Mouse (Mus musculus) lung, embryonic 15.5 days (tissue): Measurements from ENCODE around the gene Gfral. TPM values are rescaled to one million over a fixed set of nuclear protein-coding genes. Genes with fewer than 3 reads are reported as not detected.

ENCODE experiments used
- ATAC-seq: fragments of 200-750 bp; cut with Nextera tagmentation; 2 replicates; pipeline ENCODE4 v1.8.0; 2017; ENCODE audit warnings: moderate number of reproducible peaks, borderline replicate concordance; ENCODE audit not compliant: low FRiP score, low TSS enrichment; ENCODE audit errors: extremely low read depth
- H3K27ac ChIP-seq: fragments of 300-500 bp; sonication (generic); 2 replicates; pipeline ENCODE4 v1.5.1; 2015; ENCODE audit warnings: moderate library complexity, mild to moderate bottlenecking, inconsistent platforms
- H3K27me3 ChIP-seq: fragments of 300-500 bp; sonication (generic); 2 replicates; pipeline ENCODE4 v1.6.1; 2015; ENCODE audit warnings: inconsistent platforms
- H3K36me3 ChIP-seq: fragments of 300-500 bp; sonication (generic); 2 replicates; pipeline ENCODE4 v1.6.1; 2015; ENCODE audit warnings: inconsistent platforms
- H3K4me1 ChIP-seq: fragments of 300-500 bp; sonication (generic); 2 replicates; pipeline ENCODE4 v1.6.1; 2015; ENCODE audit warnings: inconsistent platforms
- H3K4me2 ChIP-seq: fragments of 300-500 bp; sonication (generic); 2 replicates; pipeline ENCODE4 v1.6.1; 2015; ENCODE audit warnings: inconsistent platforms, mild to moderate bottlenecking, moderate library complexity
- H3K4me3 ChIP-seq: fragments of 300-500 bp; sonication (generic); 2 replicates; pipeline ENCODE4 v1.5.1; 2015; ENCODE audit warnings: mild to moderate bottlenecking, inconsistent platforms
- H3K9ac ChIP-seq: fragments of 300-500 bp; sonication (generic); 2 replicates; pipeline ENCODE4 v1.6.1; 2015; ENCODE audit warnings: inconsistent platforms
- H3K9me3 ChIP-seq: fragments of 300-500 bp; sonication (generic); 2 replicates; pipeline ENCODE4 v1.6.1; 2016; ENCODE audit warnings: inconsistent platforms
- WGBS: fragments of 180-500 bp; shearing (Covaris S2); methylation state at CpG from one replicate; pipeline ENCODE4 v1.1.7; 2015; 5-methylcytosine and 5-hydroxymethylcytosine counted together
- polyA plus RNA-seq: library from polyadenylated mRNA; unstranded; fragments of >200 nt; fragmentation: Nextera tagmentation; extraction: Ambion mirVana; gene quantifications from 2 replicates; pipeline ENCODE4 v1.2.1, GENCODE M21; 2015

Gfral gene
- not detected in 2 replicates for polyA plus RNA-seq

DNA sequence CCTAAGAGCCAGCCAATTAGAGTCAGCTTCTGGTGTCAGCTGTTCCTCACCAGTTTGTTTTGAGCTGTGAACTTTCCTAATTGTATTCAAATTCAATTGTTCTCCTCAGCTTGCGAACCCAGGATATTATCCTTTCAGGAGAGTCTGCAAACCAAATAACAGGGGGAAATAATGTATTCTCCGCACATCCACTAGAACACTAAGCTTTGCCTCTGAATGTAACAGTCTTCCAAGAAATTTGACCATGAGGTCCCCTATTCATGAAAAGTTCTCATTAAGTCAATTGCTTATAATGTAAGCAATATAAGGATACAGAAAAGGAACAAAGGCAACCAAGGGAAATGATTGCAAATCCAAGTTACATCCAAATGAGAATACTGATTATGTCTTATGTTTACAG, at the start of gene Gfral:
Gene Gfral (minus strand): TSS at position 101 of the 400 bp plus-strand sequence.
- H3K4me3 ChIP-seq: no peak within 1 kb of the TSS
- no peaks in the 10 kb centered on the region for H3K36me3 ChIP-seq
- H3K4me1 ChIP-seq: peaks cover 7% of the 10 kb centered on the region; the same call in 1 of the 2 replicates
- no peaks in the 10 kb centered on the region for H3K27me3 ChIP-seq
- H3K9me3 ChIP-seq: no peaks in the 10 kb centered on the region
- H3K27ac ChIP-seq: no peak within 1 kb of the TSS
- H3K4me2 ChIP-seq: no peak within 1 kb of the TSS
- WGBS: 87% methylated on average over 2 of the region's 2 CpGs
- H3K9ac ChIP-seq: no peak within 1 kb of the TSS
- no peak for ATAC-seq

DNA sequence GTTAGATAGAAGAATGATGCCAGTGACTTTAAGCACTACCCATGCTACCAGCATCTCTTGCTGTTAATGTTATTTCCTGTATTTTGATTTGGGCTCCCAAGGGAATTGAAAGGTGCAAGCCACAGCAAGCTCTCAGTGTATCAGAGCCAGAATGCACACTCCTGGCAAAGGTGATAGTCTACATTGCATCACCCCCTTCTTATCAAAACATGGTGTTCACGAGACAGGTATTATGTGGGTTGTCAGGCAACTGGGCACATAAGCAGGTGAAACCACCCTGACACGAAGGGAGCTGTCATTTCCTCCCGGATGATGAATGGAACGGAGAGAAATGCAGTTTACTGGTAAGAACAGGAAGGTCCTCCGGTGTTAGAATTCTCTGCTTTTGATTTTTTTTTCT, 44.3 kb upstream of the Gfral start:
- Histone ChIP-seq H3K9ac (no peak overlapping the region), H3K9me3 (no peaks in the 10 kb centered on the region), H3K4me2 (no peak overlapping the region), H3K4me1 (no peaks in the 10 kb centered on the region), H3K4me3 (no peak overlapping the region), H3K36me3 (no peaks in the 10 kb centered on the region), H3K27me3 (no peaks in the 10 kb centered on the region), H3K27ac (no peak overlapping the region)
- whole genome bisulfite sequencing: 61% methylated on average over 5 of the region's 5 CpGs
- ATAC-seq: no peak

DNA sequence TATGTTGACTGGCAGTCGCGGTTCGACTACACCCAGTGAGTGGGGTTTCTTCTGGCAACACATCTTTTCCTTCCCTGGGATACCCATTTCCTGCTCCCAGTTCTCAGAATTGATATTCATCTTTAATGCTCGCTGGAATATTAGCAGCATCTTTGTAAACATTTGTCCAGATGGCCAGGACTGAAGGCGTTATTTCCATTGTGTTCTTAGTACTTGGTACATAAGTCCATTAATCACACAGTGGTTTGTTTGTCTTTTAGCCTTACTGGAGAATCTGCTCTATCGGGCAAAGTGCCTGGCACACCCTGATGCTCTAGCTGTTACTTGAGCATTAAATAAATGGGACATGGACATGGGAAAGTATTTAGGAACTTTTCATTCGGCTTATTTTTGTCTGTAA, 39.1 kb upstream of the Gfral start:
- H3K27me3 ChIP-seq: no peaks in the 10 kb centered on the region
- no peak overlapping the region for H3K4me2 ChIP-seq
- H3K4me3 ChIP-seq: no peak overlapping the region
- no peaks in the 10 kb centered on the region for H3K9me3 ChIP-seq
- H3K4me1 ChIP-seq: no peaks in the 10 kb centered on the region
- H3K36me3 ChIP-seq: no peaks in the 10 kb centered on the region
- 49% methylated on average over 7 of the region's 7 CpGs for WGBS
- ATAC-seq: no peak
- no peak overlapping the region for H3K27ac ChIP-seq
- H3K9ac ChIP-seq: no peak overlapping the region

DNA sequence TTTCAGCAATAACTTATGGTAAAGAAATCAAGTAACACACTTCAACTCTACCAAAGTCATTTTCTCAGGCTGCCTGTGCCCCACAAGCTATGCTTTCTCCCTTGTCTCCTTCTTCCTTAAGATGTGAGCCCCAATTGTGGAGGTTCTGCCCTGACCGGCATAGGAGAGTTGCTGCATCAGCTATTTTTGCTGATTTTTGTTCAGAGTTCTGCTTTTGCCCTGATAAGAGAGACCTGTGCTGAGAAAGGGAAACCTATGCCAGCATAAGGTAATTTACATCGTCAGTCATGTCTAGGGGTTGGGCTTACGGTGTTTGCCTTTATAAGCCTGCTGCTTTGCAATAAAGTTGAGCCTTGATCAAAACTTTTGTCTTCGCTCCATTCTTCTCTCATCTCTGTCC, 38.7 kb upstream of the Gfral start:
- no peaks in the 10 kb centered on the region for H3K4me1 ChIP-seq
- no peaks in the 10 kb centered on the region for H3K36me3 ChIP-seq
- WGBS: 76% methylated on average over 4 of the region's 4 CpGs

DNA sequence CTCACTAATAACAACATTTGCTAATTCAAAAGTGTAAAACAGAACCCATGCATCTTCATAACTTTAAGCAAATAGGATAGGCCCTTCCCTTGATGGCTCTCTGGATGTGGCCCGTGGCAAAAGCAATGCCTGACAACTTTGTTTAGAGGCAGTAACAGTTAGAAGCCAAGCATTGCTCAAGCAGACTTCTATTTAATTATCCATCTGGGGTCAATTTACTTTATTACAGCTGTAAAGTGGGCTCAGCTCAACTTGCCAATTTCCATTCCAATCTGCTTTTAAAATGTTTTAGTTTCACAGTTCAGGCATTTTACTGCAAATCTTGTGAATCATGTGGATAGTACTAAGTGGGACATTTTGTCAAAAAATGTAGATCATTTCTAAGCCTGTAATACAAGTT, 28.9 kb upstream of the Gfral start:
- 70% methylated on average over 1 of the region's 1 CpGs for WGBS
- ATAC-seq: no peak
- no peak overlapping the region for H3K4me3 ChIP-seq

More for the DNA sequence above, 38.7 kb upstream of the Gfral start:
- ATAC-seq: no peak
- Histone ChIP-seq H3K4me3 (no peak overlapping the region), H3K9me3 (no peaks in the 10 kb centered on the region), H3K27me3 (no peaks in the 10 kb centered on the region), H3K4me2 (no peak overlapping the region), H3K9ac (no peak overlapping the region), H3K27ac (no peak overlapping the region)

DNA sequence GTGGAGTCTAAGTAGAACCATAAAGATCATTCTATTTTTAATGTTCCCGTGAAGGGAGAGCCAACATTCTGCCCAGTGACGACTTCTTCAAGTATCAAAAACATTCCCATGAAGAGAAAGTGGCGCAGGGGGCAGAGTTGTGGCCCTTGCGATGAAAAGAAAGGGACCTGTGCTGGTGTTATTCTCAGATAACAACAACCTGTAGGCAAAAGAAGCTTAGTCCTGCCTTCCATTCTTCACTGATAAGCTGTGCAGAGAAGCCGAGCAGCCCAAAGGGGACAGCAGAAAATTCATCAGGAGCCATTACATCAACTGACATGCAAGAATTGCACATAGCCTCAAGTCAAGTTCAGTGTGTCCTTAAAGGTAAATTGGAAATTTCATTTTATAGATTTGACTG, 24.5 kb upstream of the Gfral start:
- Histone ChIP-seq H3K9me3 (no peaks in the 10 kb centered on the region), H3K9ac (no peak overlapping the region), H3K4me1 (no peaks in the 10 kb centered on the region), H3K27me3 (no peaks in the 10 kb centered on the region), H3K4me3 (no peak overlapping the region), H3K27ac (no peak overlapping the region), H3K36me3 (no peaks in the 10 kb centered on the region), H3K4me2 (no peak overlapping the region)
- no peak for ATAC-seq
- WGBS: 71% methylated on average over 5 of the region's 5 CpGs

More for the DNA sequence above, 28.9 kb upstream of the Gfral start:
- H3K27ac ChIP-seq: no peak overlapping the region
- no peaks in the 10 kb centered on the region for H3K36me3 ChIP-seq
- no peak overlapping the region for H3K9ac ChIP-seq
- no peak overlapping the region for H3K4me2 ChIP-seq
- no peaks in the 10 kb centered on the region for H3K9me3 ChIP-seq
- no peaks in the 10 kb centered on the region for H3K27me3 ChIP-seq
- H3K4me1 ChIP-seq: no peaks in the 10 kb centered on the region

DNA sequence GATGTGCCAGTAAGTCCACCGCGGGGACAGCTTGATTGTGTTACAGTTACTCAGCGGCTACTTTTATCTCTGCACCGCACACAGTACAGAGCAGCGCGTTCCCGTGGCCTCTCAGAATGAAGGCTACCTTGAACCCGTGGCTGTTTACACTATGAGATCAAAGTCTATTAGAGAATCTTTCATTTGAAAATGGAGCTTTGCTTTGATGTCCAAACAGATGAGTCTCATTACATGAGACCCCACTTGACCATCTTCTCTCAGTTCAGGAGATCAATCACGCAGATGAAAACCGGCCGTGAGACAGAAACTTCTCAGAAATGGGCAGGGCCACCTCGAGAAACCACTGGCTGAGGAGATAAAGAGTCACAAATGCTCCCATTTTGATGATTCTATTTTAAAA, 23.8 kb upstream of the Gfral start:
- Histone ChIP-seq H3K9me3 (no peaks in the 10 kb centered on the region), H3K27ac (no peak overlapping the region), H3K36me3 (no peaks in the 10 kb centered on the region), H3K4me1 (no peaks in the 10 kb centered on the region), H3K9ac (no peak overlapping the region), H3K4me2 (peak overlapping the region; percentile 59), H3K4me3 (peak overlapping the region; percentile 23; the same call in 1 of the 2 replicates), H3K27me3 (no peaks in the 10 kb centered on the region)
- 10% methylated on average over 12 of the region's 12 CpGs for WGBS
- peak; percentile 58; the same call in 1 of the 2 replicates for ATAC-seq

DNA sequence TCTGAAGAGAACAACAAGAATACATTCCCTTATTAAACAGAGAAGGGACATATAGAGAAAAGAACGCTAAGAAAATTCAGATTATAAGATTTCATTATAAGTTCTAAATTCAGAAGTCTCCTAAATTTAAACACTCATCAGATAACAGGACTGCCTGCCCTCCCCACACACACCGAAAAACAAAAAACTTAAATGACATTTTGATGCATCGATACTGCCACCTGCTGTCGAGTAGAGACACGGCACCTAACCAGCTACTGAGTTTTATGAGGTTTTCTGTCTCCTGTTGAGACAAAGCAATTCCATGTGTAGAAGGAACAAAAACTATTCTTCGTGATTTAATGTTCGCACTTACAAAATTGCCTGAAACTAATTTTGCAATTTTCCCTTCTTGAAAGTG, 23.2 kb upstream of the Gfral start:
- Histone ChIP-seq H3K27me3 (no peaks in the 10 kb centered on the region), H3K9me3 (no peaks in the 10 kb centered on the region), H3K36me3 (no peaks in the 10 kb centered on the region), H3K27ac (no peak overlapping the region), H3K4me2 (peak overlapping the region; percentile 59), H3K4me1 (no peaks in the 10 kb centered on the region), H3K9ac (no peak overlapping the region), H3K4me3 (peak overlapping the region; percentile 37)
- ATAC-seq: peak; percentile 73; the same call in 1 of the 2 replicates
- WGBS: 1% methylated on average over 7 of the region's 7 CpGs

DNA sequence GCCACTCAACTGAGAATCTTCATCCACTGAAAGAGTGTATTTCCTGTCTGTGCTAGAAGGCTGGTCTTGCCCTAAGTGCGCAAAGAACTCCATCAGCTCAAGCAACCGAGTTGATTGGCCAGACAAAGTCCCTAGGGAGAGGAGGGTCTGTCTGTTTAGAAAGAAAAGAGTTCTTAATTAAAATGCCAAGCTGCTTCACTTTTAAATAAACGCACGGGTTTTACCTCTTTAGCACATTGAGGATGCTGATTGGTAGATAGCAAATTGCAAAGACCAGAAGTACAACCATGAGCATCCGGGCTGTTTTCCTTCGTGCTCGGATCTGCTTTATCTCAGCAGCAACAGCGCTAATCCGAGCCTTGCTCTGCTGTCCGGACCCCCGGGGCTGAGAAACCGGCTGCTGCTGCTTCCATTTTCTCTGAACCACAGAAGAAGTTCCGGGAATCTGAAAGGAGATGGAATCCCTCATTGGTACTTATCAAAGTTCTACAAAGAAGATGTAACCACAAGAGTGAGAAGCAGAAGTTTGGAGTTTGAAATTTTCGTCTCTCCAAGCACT, 22.6 kb upstream of the Gfral start:
- H3K9ac ChIP-seq: 0 out of 2 replicates have a peak overlapping the region, but pooled peaks have one; percentile 3
- H3K4me3 ChIP-seq: peak overlapping the region; percentile 37
- H3K27ac ChIP-seq: peak overlapping the region; percentile 24
- no peaks in the 10 kb centered on the region for H3K9me3 ChIP-seq
- 5% methylated on average over 14 of the region's 14 CpGs for WGBS
- H3K36me3 ChIP-seq: no peaks in the 10 kb centered on the region
- no peaks in the 10 kb centered on the region for H3K27me3 ChIP-seq
- no peaks in the 10 kb centered on the region for H3K4me1 ChIP-seq
- ATAC-seq: peak; percentile 34; the same call in 1 of the 2 replicates
- H3K4me2 ChIP-seq: peak overlapping the region; percentile 59

DNA sequence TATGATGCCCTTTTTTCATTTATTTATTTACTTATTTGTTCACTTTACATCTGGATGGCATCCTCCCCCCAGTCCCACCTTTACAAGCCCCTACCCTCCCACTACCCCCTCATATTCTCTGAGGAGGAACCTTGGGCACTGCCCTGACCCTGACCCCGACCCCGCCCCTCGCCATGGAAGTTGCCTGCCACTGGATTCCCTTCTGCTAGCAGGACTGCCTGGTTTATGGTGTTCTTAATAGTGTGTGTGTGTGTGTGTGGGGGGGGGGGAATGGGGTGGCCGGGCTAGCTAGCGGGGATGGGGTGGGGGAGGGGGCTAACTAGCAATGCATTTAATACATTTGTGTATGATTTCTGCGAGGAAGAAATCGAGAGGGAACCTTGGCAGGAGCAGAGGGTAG, 21.4 kb upstream of the Gfral start:
- no peak overlapping the region for H3K9ac ChIP-seq
- WGBS: 57% methylated on average over 7 of the region's 7 CpGs

DNA sequence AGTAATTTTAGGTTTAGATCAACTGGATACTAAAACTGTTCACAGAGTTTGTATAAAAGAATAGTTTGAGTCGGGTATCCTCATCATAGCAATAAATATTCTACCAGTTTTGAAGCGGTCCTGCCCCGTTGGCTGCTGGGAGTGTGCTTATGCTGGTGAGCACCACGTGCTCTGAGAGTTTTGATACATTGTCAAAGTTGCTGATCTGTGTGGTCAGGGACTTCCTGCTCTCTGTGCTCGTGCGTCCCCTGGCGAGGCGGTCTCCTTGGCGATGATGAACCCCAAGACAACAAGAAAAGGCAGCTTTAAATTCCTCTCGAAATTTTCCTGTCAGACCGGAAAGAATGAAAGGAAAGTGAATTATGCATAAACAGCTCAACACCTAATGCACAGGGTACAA, 16.9 kb upstream of the Gfral start:
- H3K9me3 ChIP-seq: no peaks in the 10 kb centered on the region
- 41% methylated on average over 11 of the region's 11 CpGs for WGBS
- no peaks in the 10 kb centered on the region for H3K36me3 ChIP-seq
- no peaks in the 10 kb centered on the region for H3K27me3 ChIP-seq
- no peaks in the 10 kb centered on the region for H3K4me1 ChIP-seq
- no peak overlapping the region for H3K9ac ChIP-seq
- no peak for ATAC-seq
- no peak overlapping the region for H3K27ac ChIP-seq
- no peak overlapping the region for H3K4me3 ChIP-seq
- H3K4me2 ChIP-seq: no peak overlapping the region

More for the DNA sequence above, 21.4 kb upstream of the Gfral start:
- no peak overlapping the region for H3K4me3 ChIP-seq
- H3K4me2 ChIP-seq: no peak overlapping the region
- no peaks in the 10 kb centered on the region for H3K36me3 ChIP-seq
- no peaks in the 10 kb centered on the region for H3K9me3 ChIP-seq
- H3K27me3 ChIP-seq: no peaks in the 10 kb centered on the region
- no peaks in the 10 kb centered on the region for H3K4me1 ChIP-seq
- no peak for ATAC-seq
- H3K27ac ChIP-seq: no peak overlapping the region

DNA sequence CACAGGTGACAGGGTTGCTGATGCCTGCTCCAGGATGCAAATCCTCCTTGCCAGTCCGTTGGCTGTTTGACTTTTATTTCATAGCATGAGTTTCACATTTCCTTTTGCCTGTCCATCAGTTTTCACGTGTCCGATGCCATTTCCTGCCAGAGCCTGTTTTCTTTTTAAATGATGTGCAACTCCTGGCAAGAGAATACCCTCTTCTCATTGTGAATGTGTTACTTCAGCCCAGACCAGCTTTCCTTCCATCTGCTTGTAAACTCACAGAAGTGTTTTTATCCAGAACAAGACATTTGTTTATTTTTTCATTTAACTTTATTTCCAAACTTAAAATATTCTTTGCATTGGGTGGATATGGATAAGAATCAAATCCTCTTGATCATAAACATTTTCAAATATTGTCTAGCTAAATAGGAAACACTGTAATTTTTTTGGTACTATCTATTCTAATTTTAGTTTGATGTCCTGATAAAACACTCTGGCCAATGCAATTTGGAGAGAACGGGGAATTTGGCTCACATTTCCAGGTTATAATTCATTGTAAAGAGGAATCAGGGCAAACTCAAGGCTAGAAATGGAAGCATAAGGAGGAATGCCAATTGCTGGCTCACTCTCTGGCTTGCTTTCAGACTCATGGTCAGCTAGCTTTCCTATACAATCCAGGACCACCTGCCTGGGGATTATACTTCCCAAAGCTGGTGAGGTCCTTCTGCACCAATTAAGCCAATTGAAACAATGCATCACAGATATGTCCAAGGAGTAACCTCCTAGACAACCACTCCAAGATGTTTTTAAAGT, 3.9 kb upstream of the Gfral start:
- Histone ChIP-seq H3K4me3 (no peak overlapping the region), H3K9ac (no peak overlapping the region), H3K36me3 (no peaks in the 10 kb centered on the region), H3K9me3 (no peaks in the 10 kb centered on the region), H3K27ac (peak overlapping the region; percentile 5; the same call in 1 of the 2 replicates), H3K4me1 (peaks cover 7% of the 10 kb centered on the region; the same call in 1 of the 2 replicates), H3K4me2 (no peak overlapping the region), H3K27me3 (no peaks in the 10 kb centered on the region)
- 31% methylated on average over 4 of the region's 4 CpGs for WGBS
- ATAC-seq: peak; percentile 75; the same call in 1 of the 2 replicates
